Mouse (Mus musculus) erythroblast, adult 5-6 weeks (primary cell): ENCODE measurements around the gene Zfp282. TPM values are rescaled to one million over a fixed set of nuclear protein-coding genes. Genes with fewer than 3 reads are reported as not detected.

ENCODE experiments used
- ATAC-seq: replicated peaks from 2 replicates; pipeline ENCODE4 v1.8.0; 2016; ENCODE audit warnings: moderate number of reproducible peaks, mild to moderate bottlenecking, moderate TSS enrichment, inconsistent platforms; ENCODE audit not compliant: poor library complexity, low FRiP score, severe bottlenecking
- total RNA-seq, 2 experiments: library from RNA; stranded (forward) in 1 of 2; stranded (reverse) in 1 of 2; fragments of 150-400 nt in 1 of 2; fragments of 200-764, 138-1000 nt in 1 of 2; gene quantifications; 2 replicates each; pipeline versions ENCODE4 v1.2.3 to v1.2.4; 2015 to 2017; ENCODE audit warnings: low replicate concordance in 2 of 2

The Zfp282 gene
- total RNA-seq, 2 experiments from 2014 or later: 0.38 to 1.2 TPM

GRCm38 (mm10) chr6:47888812-47889383 is 11.9 kb downstream of the Zfp282 start:
- no peak for ATAC-seq

DNA sequence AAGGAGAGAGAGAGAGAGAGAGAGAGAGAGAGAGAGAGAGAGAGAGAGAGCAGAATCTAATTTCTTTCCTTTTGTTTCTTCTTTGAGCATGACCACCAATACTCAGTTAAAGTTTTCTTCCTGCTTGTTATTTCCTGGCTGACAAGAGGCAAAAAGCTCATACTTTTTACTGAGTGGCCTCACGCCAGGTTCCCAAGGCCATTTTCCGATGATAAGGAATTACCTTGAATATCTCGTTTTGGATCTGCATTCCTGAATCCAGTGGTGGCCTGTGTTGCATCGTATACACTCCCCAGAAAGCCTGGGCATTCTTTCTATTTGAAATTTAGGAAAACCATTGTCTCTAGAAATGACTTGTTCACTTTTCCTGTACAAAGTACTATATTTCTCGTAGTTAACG is 22.4 kb downstream of the Zfp282 start:
- no peak for ATAC-seq

DNA sequence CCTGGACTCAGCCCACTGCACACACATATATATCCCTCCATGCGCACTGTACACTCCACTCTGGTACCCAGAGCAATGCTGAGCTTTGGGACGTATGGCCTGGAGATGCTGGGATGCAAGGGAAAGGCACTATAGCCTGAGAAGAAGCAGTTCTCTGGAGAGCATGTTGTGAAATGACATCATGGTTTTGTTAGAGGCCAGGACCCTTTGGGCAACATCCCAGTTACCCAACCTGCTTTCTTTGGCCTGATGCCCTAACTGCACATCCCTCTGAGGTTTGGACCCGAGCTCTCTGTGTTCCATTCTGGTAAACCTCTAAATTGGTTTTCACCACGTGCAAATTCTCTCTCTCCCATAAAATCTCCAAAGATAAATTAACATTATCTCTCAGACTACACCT is 26.6 kb downstream of the Zfp282 start:
- ATAC-seq: no peak

- ATAC-seq: no peak
Observed at GRCm38 (mm10) chr6:47904361-47904760, 27.4 kb downstream of the Zfp282 start.

- ATAC-seq: no peak
Observed at GRCm38 (mm10) chr6:47904917-47905695, 28.1 kb downstream of the Zfp282 start.

DNA sequence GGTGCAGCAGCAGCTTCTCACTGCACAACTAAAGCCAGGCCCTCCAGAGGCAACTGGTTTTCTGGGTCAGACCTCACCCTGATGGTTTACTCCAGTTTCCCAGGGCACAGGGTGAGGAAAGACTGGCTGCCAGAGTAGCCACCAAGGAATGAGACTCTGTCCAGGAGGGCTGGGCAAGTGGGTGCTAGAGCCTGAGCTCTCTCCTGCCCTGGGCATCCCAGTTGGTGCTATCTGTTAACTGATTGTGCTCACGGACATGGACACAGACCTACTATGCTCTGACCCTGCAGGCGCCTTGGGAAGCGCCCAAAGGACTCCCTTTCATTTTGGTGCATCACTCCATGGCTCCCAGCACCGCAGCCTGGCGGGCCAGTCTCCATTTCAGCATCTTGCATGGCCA is 29.3 kb downstream of the Zfp282 start:
- ATAC-seq: no peak

- ATAC-seq: no peak
Observed at GRCm38 (mm10) chr6:47909007-47909406, 32.0 kb downstream of the Zfp282 start.

- no peak for ATAC-seq
Observed at GRCm38 (mm10) chr6:47911650-47912049, 34.6 kb downstream of the Zfp282 start.

DNA sequence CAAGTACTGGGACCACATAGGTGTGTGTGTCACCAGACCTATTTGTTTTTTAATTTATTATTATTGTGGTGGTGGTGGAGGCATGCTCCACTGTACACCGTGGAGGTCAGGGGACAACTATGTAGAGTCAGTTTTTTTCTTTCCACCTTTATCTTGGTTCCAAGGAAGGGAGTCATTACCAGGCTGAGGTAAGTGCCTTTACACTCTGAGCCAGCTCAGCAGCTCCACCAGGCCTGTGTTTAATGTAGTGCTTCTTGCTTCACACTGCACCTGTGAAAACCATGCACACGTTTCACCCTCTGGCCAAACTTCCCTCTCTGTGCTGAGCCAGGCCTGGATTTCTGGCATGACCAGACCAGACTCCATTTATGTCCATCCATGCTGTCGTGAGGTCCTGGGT is 36.0 kb downstream of the Zfp282 start:
- no peak for ATAC-seq

GRCm38 (mm10) chr6:47917051-47917450 is 40.0 kb downstream of the Zfp282 start:
- ATAC-seq: no peak

GRCm38 (mm10) chr6:47918768-47919274 is 41.8 kb downstream of the Zfp282 start:
- no peak for ATAC-seq

- peak; percentile 38 for ATAC-seq
Observed at GRCm38 (mm10) chr6:47919646-47920446, 42.8 kb downstream of the Zfp282 start.

- ATAC-seq: peak; percentile 92
Observed at GRCm38 (mm10) chr6:47920447-47921340, 43.7 kb downstream of the Zfp282 start, which contains the start of gene Zfp212. Zfp212 (plus strand) TSS chr6:47920476.

DNA sequence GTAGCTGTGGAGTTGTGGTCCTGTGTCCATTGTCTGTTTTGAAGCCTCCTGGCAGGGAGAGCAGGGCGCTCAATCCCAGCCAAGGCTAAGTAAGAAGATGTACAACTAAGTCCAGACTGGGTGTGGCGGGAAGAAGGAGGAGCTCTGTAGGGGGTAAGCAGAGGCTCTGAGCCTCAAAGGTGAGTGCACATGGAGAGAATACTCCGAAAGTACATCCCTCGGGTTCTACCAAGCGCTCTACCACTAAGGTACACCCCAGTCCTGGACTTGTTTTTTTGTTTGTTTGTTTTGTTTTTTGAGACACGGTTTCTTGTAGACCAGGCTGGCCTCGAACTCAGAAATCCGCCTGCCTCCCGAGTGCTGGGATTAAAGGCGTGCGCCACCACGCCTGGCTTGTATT is 65.5 kb downstream of the Zfp282 start:
- ATAC-seq: 0 out of 2 replicates have a peak, but pooled peaks have one; percentile 17

- ATAC-seq: peak; percentile 86
Observed at GRCm38 (mm10) chr6:47943021-47943691, 66.2 kb downstream of the Zfp282 start.

GRCm38 (mm10) chr6:47943721-47944120 is 66.7 kb downstream of the Zfp282 start:
- ATAC-seq: no peak

GRCm38 (mm10) chr6:47947388-47947787 is 70.4 kb downstream of the Zfp282 start:
- no peak for ATAC-seq

GRCm38 (mm10) chr6:47953191-47953726 is 76.3 kb downstream of the Zfp282 start, which contains the start of gene Zfp956:
Zfp956 (plus strand) TSS chr6:47953390.
- peak; percentile 96 for ATAC-seq

GRCm38 (mm10) chr6:47954425-47954824 is 77.4 kb downstream of the Zfp282 start:
- no peak for ATAC-seq
